Mouse (Mus musculus): ENCODE results near the gene Hist2h2ab. TPM values are rescaled to one million over a fixed set of nuclear protein-coding genes. Genes with fewer than 3 reads are reported as not detected.

The Hist2h2ab gene
- polyA plus RNA-seq, 1 experiment from 2014 or later = 0.71 TPM

DNA sequence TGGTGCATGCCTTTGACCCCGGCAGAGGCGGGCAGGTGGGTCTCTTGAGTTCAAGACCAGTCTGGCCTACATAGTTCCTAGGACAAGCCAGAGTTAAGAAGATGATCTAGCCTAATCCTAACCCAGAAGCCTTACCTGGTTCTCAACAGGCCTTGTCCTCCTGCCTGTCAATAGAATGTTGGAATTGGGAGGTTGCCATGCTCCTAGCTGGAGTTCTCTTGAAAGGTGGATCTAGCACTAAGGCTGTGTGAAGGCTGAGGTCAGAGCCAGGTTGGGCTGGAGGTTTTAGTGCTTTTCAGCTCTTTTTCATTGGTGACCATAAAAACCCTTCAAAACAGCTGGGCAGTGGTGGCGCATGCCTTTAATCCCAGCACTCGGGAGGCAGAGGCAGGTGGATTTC is 41.2 kb upstream of the Hist2h2ab start:
- Histone ChIP-seq H3K9ac (ENCODE audit: low read length) (no peak overlapping the region), H3K27me3 (ENCODE audit: control insufficient read depth, insufficient read depth, low read length) (no peaks in the 10 kb centered on the region), H3K27ac (ENCODE audit: low read depth, low read length) (no peak overlapping the region), H3K4me2 (ENCODE audit: low read depth, low read length, severe bottlenecking) (no peak overlapping the region), H3K4me1 (replicated peaks; ENCODE audit: control insufficient read depth, insufficient read depth, low read length) (peaks cover 13% of the 10 kb centered on the region), H3K9me3 (ENCODE audit: control insufficient read depth, low read length) (no peaks in the 10 kb centered on the region), H3K4me3 (ENCODE audit: low read depth, low read length) (no peak overlapping the region), H3K36me3 (ENCODE audit: control insufficient read depth, insufficient read depth, low read length) (peaks cover 5% of the 10 kb centered on the region; the same call in 1 of the 2 replicates)
- DNase-seq (ENCODE audit: low spot score) (no peak), ATAC-seq (replicated peaks; ENCODE audit: low FRiP score) (no peak)
- WGBS = 94% methylated on average over 4 of the region's 4 CpGs

DNA sequence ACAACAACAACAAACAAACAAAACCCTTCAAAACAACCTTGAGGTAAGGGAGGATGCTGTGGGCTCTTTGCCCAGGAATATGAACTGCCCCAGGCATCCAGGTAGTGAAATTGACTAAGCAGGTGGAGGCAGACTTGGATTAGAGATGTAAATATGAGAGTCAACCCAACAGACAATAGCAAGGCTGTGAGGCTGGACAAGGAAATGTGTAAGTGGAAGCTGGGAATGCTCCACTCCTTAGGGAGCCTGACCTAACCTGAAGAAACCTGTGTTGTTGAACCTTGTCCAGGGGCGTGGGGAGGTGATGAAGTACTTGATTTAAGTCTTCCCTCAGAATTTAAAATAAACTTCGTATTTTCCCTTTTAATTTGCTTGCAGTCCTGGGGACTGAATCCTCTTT is 40.8 kb upstream of the Hist2h2ab start:
- ATAC-seq (replicated peaks; ENCODE audit: low FRiP score) (no peak), DNase-seq (ENCODE audit: low spot score) (no peak)
- peaks cover 5% of the 10 kb centered on the region; the same call in 1 of the 2 replicates for H3K36me3 ChIP-seq (ENCODE audit: control insufficient read depth, insufficient read depth, low read length)
- WGBS = 77% methylated on average over 2 of the region's 2 CpGs
- peaks cover 13% of the 10 kb centered on the region for H3K4me1 ChIP-seq (replicated peaks; ENCODE audit: control insufficient read depth, insufficient read depth, low read length)
- H3K4me2 ChIP-seq (ENCODE audit: low read depth, low read length, severe bottlenecking) = no peak overlapping the region
- H3K4me3 ChIP-seq (ENCODE audit: low read depth, low read length) = no peak overlapping the region
- no peaks in the 10 kb centered on the region for H3K27me3 ChIP-seq (ENCODE audit: control insufficient read depth, insufficient read depth, low read length)
- H3K9ac ChIP-seq (ENCODE audit: low read length) = no peak overlapping the region
- no peak overlapping the region for H3K27ac ChIP-seq (ENCODE audit: low read depth, low read length)
- no peaks in the 10 kb centered on the region for H3K9me3 ChIP-seq (ENCODE audit: control insufficient read depth, low read length)

DNA sequence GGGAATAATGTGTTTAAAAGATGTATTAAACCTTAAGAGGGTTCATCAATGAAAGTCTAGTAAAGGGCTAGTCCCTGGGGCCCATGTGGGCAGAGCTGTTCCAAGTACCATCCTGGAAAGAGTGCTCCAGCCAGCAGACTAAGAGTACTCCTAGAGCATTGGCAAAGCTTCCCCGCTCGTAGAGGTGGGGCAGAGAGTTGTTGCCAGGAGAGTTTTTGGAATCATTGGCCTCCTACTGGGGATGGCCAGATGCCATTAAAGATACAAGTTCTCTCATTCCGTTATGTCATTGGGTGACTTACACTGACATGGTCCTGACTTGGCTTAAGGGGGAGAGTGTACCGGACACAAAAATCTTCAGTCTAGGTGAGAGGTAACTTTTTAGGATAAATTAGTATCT is 40.1 kb upstream of the Hist2h2ab start:
- no peak overlapping the region for H3K4me3 ChIP-seq (ENCODE audit: low read depth, low read length)
- H3K9ac ChIP-seq (ENCODE audit: low read length) = no peak overlapping the region
- DNase-seq (ENCODE audit: low spot score) (no peak), ATAC-seq (replicated peaks; ENCODE audit: low FRiP score) (no peak)
- no peaks in the 10 kb centered on the region for H3K9me3 ChIP-seq (ENCODE audit: control insufficient read depth, low read length)
- H3K27me3 ChIP-seq (ENCODE audit: control insufficient read depth, insufficient read depth, low read length) = no peaks in the 10 kb centered on the region
- peaks cover 11% of the 10 kb centered on the region for H3K4me1 ChIP-seq (replicated peaks; ENCODE audit: control insufficient read depth, insufficient read depth, low read length)
- H3K4me2 ChIP-seq (ENCODE audit: low read depth, low read length, severe bottlenecking) = no peak overlapping the region
- no peak overlapping the region for H3K27ac ChIP-seq (ENCODE audit: low read depth, low read length)
- WGBS = 68% methylated on average over 4 of the region's 4 CpGs
- H3K36me3 ChIP-seq (ENCODE audit: control insufficient read depth, insufficient read depth, low read length) = peaks cover 5% of the 10 kb centered on the region; the same call in 1 of the 2 replicates

DNA sequence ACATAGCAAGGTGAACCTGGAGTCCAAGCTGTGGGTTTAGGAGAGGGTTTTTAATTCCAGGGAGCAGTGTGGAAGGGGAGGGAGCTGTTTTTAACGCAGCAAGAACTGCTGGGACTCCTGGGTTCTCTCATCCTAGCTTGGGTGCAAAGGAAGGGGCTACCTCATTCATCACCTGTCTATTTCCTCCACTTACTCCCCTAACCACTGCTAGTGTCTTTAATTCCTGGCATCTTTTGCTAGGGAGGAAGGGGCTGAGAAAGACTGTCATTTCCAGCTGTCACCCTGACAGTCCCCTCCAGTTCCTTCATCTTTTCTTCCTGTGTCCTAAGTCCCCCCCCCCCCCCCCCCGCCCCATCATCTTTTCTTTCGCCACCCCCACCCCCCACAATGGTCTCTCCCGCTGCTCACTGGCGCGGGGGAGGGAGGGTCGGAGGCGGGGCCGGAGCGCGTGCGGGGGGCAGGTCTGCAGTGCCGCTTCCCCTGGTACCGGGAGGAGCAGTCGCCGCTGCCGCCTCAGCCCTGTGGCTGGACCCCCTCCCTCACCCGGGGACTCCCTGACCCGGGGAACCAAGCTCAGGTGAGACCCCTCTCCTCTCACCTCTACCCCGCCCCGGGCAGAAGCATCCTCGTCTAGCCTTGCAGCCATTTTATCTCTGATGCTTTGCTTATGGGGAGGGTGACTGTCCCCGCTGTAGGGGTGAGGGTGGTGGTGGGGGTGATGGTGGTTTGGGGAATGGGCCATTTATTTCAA is 38.8 kb upstream of the Hist2h2ab start, which contains the start of gene Sv2a:
Gene Sv2a, plus strand, starts transcription at position 425 of the 751 bp plus-strand sequence.
- DNase-seq (ENCODE audit: low spot score) (peak; percentile 73), ATAC-seq (replicated peaks; ENCODE audit: low FRiP score) (peak; percentile 58; the same call in 1 of the 2 replicates)
- peaks cover 5% of the 10 kb centered on the region; the same call in 1 of the 2 replicates for H3K36me3 ChIP-seq (ENCODE audit: control insufficient read depth, insufficient read depth, low read length)
- peak within 1 kb of the TSS; percentile 70 for H3K9ac ChIP-seq (ENCODE audit: low read length)
- H3K4me2 ChIP-seq (ENCODE audit: low read depth, low read length, severe bottlenecking) = peak within 1 kb of the TSS; percentile 89
- H3K4me1 ChIP-seq (replicated peaks; ENCODE audit: control insufficient read depth, insufficient read depth, low read length) = peaks cover 7% of the 10 kb centered on the region
- peak within 1 kb of the TSS; percentile 41 for H3K4me3 ChIP-seq (ENCODE audit: low read depth, low read length)
- no peaks in the 10 kb centered on the region for H3K27me3 ChIP-seq (ENCODE audit: control insufficient read depth, insufficient read depth, low read length)
- H3K27ac ChIP-seq (ENCODE audit: low read depth, low read length) = no peak within 1 kb of the TSS; the same call in 1 of the 2 replicates
- H3K9me3 ChIP-seq (ENCODE audit: control insufficient read depth, low read length) = no peaks in the 10 kb centered on the region
- under 1% methylated on average over 21 of the region's 23 CpGs for WGBS

DNA sequence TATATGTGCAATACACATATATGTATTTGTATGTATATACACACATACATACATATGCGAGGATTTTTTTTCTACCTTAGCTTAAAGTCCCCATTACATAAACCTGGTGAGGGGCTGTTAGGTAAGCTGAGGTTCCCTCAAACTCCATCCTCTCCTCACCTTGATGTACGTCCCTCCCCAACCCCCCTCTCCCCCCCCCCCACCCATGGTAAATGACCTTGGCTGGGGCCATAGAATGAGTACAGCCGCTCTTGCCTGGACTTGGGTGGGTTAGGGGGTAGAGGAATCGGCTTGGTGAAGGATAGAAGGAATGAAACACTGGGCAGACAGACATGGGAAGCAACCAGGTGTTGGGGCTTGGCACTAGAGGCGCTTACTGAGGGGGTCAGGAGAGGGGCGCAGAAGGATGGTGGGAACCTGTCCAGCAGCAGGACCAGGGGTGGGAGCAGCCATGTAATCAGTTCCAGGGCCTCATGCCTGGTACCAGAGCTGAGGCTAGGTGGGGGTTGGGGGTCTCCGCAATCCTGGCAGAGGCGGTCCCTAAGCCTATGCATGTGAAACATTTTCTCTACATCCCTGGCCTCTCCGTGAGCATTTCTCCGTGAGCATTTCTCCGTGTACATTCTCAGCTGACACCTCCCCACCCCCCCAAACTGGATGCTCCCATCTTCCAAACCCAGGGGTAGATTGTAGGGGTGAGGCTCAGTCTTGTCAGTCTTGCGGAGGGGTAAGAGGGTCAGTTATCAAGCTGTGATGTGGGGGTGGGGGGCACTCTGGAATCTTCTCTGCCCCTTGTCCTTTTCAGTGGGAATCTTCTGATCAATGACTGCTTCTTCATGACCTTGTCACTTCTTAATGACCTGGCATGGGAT is 37.9 kb upstream of the Hist2h2ab start:
- H3K27me3 ChIP-seq (ENCODE audit: control insufficient read depth, insufficient read depth, low read length) = no peaks in the 10 kb centered on the region
- H3K27ac ChIP-seq (ENCODE audit: low read depth, low read length) = no peak overlapping the region
- H3K9me3 ChIP-seq (ENCODE audit: control insufficient read depth, low read length) = no peaks in the 10 kb centered on the region
- peaks cover 3% of the 10 kb centered on the region; the same call in 1 of the 2 replicates for H3K36me3 ChIP-seq (ENCODE audit: control insufficient read depth, insufficient read depth, low read length)
- H3K9ac ChIP-seq (ENCODE audit: low read length) = peak overlapping the region; percentile 70
- WGBS = 35% methylated on average over 12 of the region's 12 CpGs
- DNase-seq (ENCODE audit: low spot score) = no peak
- H3K4me2 ChIP-seq (ENCODE audit: low read depth, low read length, severe bottlenecking) = peak overlapping the region; percentile 89; the same call in 1 of the 2 replicates
- H3K4me1 ChIP-seq (replicated peaks; ENCODE audit: control insufficient read depth, insufficient read depth, low read length) = peaks cover 7% of the 10 kb centered on the region
- ATAC-seq (replicated peaks; ENCODE audit: low FRiP score) = peak; percentile 61; the same call in 1 of the 2 replicates
- H3K4me3 ChIP-seq (ENCODE audit: low read depth, low read length) = peak overlapping the region; percentile 41

DNA sequence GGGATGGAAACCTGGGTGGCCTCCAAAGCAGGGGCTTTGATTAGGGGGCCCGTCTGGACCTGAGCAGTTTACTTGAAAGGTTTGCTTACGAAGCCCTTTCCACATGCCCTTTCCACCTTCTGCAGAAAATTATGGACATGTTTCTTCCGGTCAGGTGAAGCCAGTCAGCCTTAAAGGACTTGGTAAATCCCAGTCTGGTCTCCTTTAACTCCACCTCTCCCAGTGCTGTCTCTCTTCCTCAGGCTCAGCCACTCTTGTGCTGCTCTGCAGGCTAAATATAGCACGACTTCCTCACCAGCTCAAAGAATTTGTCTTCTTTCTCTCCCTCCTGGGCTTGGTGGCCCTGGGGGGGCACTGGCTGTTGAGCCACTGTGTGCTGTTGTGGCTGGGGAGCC is 37.3 kb upstream of the Hist2h2ab start:
- H3K9me3 ChIP-seq (ENCODE audit: control insufficient read depth, low read length) = no peaks in the 10 kb centered on the region
- no peak overlapping the region for H3K9ac ChIP-seq (ENCODE audit: low read length)
- H3K4me1 ChIP-seq (replicated peaks; ENCODE audit: control insufficient read depth, insufficient read depth, low read length) = peaks cover 7% of the 10 kb centered on the region
- DNase-seq (ENCODE audit: low spot score) (no peak), ATAC-seq (replicated peaks; ENCODE audit: low FRiP score) (no peak)
- no peak overlapping the region for H3K4me2 ChIP-seq (ENCODE audit: low read depth, low read length, severe bottlenecking)
- H3K4me3 ChIP-seq (ENCODE audit: low read depth, low read length) = no peak overlapping the region
- 34% methylated on average over 4 of the region's 4 CpGs for WGBS
- peaks cover 3% of the 10 kb centered on the region; the same call in 1 of the 2 replicates for H3K36me3 ChIP-seq (ENCODE audit: control insufficient read depth, insufficient read depth, low read length)
- H3K27ac ChIP-seq (ENCODE audit: low read depth, low read length) = no peak overlapping the region
- H3K27me3 ChIP-seq (ENCODE audit: control insufficient read depth, insufficient read depth, low read length) = no peaks in the 10 kb centered on the region

DNA sequence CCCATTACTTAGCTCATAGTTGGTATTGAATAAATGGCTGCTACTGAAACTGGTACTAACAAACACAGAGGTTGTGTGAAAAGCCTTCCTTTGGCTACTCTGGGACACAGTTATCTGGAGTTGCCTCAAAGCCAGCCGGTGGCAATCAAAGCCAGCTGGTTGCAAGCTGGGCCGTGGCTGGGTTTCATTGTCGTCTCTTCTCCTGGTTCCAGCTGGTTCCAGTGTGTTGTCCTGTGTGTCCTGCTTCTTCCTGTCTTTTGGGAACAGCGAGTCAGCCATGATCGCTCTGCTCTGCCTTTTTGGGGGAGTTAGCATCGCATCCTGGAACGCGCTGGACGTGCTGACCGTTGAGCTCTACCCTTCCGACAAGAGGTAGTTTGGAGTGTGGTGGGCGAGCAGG is 26.7 kb upstream of the Hist2h2ab start:
- no peaks in the 10 kb centered on the region for H3K9me3 ChIP-seq (ENCODE audit: control insufficient read depth, low read length)
- no peak overlapping the region for H3K4me3 ChIP-seq (ENCODE audit: low read depth, low read length)
- H3K27me3 ChIP-seq (ENCODE audit: control insufficient read depth, insufficient read depth, low read length) = no peaks in the 10 kb centered on the region
- no peak for ATAC-seq (replicated peaks; ENCODE audit: low FRiP score)
- H3K4me1 ChIP-seq (replicated peaks; ENCODE audit: control insufficient read depth, insufficient read depth, low read length) = peaks cover 7% of the 10 kb centered on the region
- no peak overlapping the region for H3K4me2 ChIP-seq (ENCODE audit: low read depth, low read length, severe bottlenecking)
- no peak for DNase-seq (ENCODE audit: low spot score)
- no peak overlapping the region for H3K9ac ChIP-seq (ENCODE audit: low read length)
- WGBS = 69% methylated on average over 12 of the region's 12 CpGs
- H3K36me3 ChIP-seq (ENCODE audit: control insufficient read depth, insufficient read depth, low read length) = no peaks in the 10 kb centered on the region
- no peak overlapping the region for H3K27ac ChIP-seq (ENCODE audit: low read depth, low read length)

DNA sequence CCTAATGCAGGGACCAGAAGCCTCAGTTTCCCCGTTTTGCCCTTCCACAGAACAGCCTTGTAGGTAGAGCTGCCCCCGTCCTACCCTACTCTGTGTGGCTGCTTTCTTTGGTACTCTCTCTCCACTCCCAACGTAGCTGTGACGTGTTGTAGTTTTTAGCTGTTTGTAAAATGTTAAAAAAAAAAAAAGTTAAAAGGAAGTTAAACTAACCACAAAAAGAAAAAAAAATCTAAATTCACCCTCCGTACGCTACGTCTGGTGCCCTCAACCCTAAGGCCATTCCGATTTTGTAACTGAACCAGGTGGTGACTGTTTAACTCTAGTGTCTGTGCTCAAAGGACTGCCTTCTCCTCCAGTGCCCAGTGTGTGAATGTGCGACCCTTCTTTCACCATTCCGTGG is 24.7 kb upstream of the Hist2h2ab start:
- Histone ChIP-seq H3K9ac (ENCODE audit: low read length) (no peak overlapping the region), H3K27me3 (ENCODE audit: control insufficient read depth, insufficient read depth, low read length) (no peaks in the 10 kb centered on the region), H3K27ac (ENCODE audit: low read depth, low read length) (no peak overlapping the region), H3K9me3 (ENCODE audit: control insufficient read depth, low read length) (no peaks in the 10 kb centered on the region), H3K36me3 (ENCODE audit: control insufficient read depth, insufficient read depth, low read length) (no peaks in the 10 kb centered on the region), H3K4me2 (ENCODE audit: low read depth, low read length, severe bottlenecking) (no peak overlapping the region), H3K4me3 (ENCODE audit: low read depth, low read length) (no peak overlapping the region), H3K4me1 (replicated peaks; ENCODE audit: control insufficient read depth, insufficient read depth, low read length) (peaks cover 7% of the 10 kb centered on the region)
- 86% methylated on average over 10 of the region's 10 CpGs for WGBS
- ATAC-seq (replicated peaks; ENCODE audit: low FRiP score) (no peak), DNase-seq (ENCODE audit: low spot score) (no peak)
